ENCODE assay signal across 25 mouse cellular contexts in genomic region chr12:16789199-16789598, GRCm38 (mm10). TPM values are rescaled to one million over a fixed set of nuclear protein-coding genes. Genes with fewer than 3 reads are reported as not detected.
DNase-seq lines count a peak whose midpoint lies in the region; ATAC-seq and TF ChIP-seq lines count a peak whose summit lies in the region.
"Had no signal": no experiment of that assay in that cellular context is flagged by ENCODE, and none has a peak within 500 bp of the region (broad histone marks: within the 10 kb centered on the region; RNA-seq: fewer than 3 reads in every experiment).

No protein-coding gene starts in this region.

- whole genome bisulfite sequencing in forebrain, embryonic 10.5 days = 15% methylated on average over 1 of the region's 1 CpGs
- 24% methylated on average over 1 of the region's 1 CpGs for WGBS in forebrain, embryonic 16.5 days
- 22% methylated on average over 1 of the region's 1 CpGs for WGBS in hindbrain, embryonic 11.5 days
- WGBS in hindbrain, embryonic 12.5 days = 8% methylated on average over 1 of the region's 1 CpGs
- WGBS in midbrain, embryonic 11.5 days = 10% methylated on average over 1 of the region's 1 CpGs
- WGBS in midbrain, postnatal 0 days = 32% methylated on average over 1 of the region's 1 CpGs
- 29% methylated on average over 1 of the region's 1 CpGs for WGBS in embryonic facial prominence, embryonic 10.5 days

- H3K36me3 ChIP-seq in forebrain, embryonic 10.5 days (replicated peaks) = peaks cover 33% of the 10 kb centered on the region
- no peaks in the 10 kb centered on the region for H3K36me3 ChIP-seq in forebrain, embryonic 16.5 days (ENCODE audit: control insufficient read depth, insufficient read depth)
- no peaks in the 10 kb centered on the region for H3K36me3 ChIP-seq in hindbrain, embryonic 11.5 days (ENCODE audit: control insufficient read depth, insufficient read depth, low read length)
- no peaks in the 10 kb centered on the region for H3K36me3 ChIP-seq in hindbrain, embryonic 12.5 days
- H3K36me3 ChIP-seq in midbrain, embryonic 11.5 days (ENCODE audit: control insufficient read depth, insufficient read depth, low read length) = 0 out of 2 replicates have a peak, but pooled peaks cover 2% of the 10 kb centered on the region
- H3K36me3 ChIP-seq in midbrain, postnatal 0 days (ENCODE audit: insufficient read depth, low read length) = no peaks in the 10 kb centered on the region
- peaks cover 35% of the 10 kb centered on the region for H3K36me3 ChIP-seq in embryonic facial prominence, embryonic 10.5 days (replicated peaks)
- H3K36me3 ChIP-seq: embryonic facial prominence, embryonic 12.5 days; forebrain, embryonic 12.5 days; G1E had no signal

- no peak for TF ChIP-seq CTCF in midbrain, postnatal 0 days (IDR thresholded peaks at IDR 0.05)

- DNase-seq in forebrain, embryonic 10.5 days (ENCODE audit: extremely low spot score, low spot score) = no peak
- DNase-seq in hindbrain, embryonic 11.5 days (ENCODE audit: low spot score) = peak; percentile 19
- peak; percentile 91 for DNase-seq in midbrain, embryonic 11.5 days (ENCODE audit: low spot score, missing footprints)
- no peak for DNase-seq in midbrain, postnatal 0 days (ENCODE audit: low spot score)
- DNase-seq in embryonic facial prominence, embryonic 10.5 days (ENCODE audit: low spot score) = no peak
- no peak for DNase-seq in cerebellum, postnatal 4 days (ENCODE audit: low spot score in 2 of 2)
- DNase-seq: adrenal gland, adult 8-10 months; adrenal gland, postnatal 14 days; adrenal gland, postnatal 36 days; B cell, adult 2 months; cerebellum, adult 11-12 months; cerebellum, adult 2 months; cerebellum, adult 9-10 months; cerebellum, postnatal 10 days; cerebellum, postnatal 25 days; forebrain, postnatal 0 days had no signal

- peak overlapping the region; percentile 77 for H3K27ac ChIP-seq in forebrain, embryonic 10.5 days
- H3K27ac ChIP-seq in forebrain, embryonic 16.5 days (ENCODE audit: low read length) = no peak overlapping the region
- no peak overlapping the region for H3K27ac ChIP-seq in hindbrain, embryonic 11.5 days (ENCODE audit: low read depth, low read length)
- H3K27ac ChIP-seq in hindbrain, embryonic 12.5 days = no peak overlapping the region
- H3K27ac ChIP-seq in midbrain, embryonic 11.5 days (ENCODE audit: low read depth, low read length) = peak overlapping the region; percentile 78; the same call in 1 of the 2 replicates
- no peak overlapping the region for H3K27ac ChIP-seq in midbrain, postnatal 0 days (ENCODE audit: low read depth, low read length)
- H3K27ac ChIP-seq in embryonic facial prominence, embryonic 10.5 days (replicated peaks) = peak overlapping the region; percentile 82; the same call in 1 of the 2 replicates
- H3K27ac ChIP-seq: embryonic facial prominence, embryonic 12.5 days had no signal

- no peak overlapping the region for H3K4me3 ChIP-seq in forebrain, embryonic 10.5 days
- no peak overlapping the region for H3K4me3 ChIP-seq in forebrain, embryonic 16.5 days (replicated peaks; ENCODE audit: low read length)
- no peak overlapping the region for H3K4me3 ChIP-seq in hindbrain, embryonic 11.5 days (ENCODE audit: low read depth, low read length)
- no peak overlapping the region for H3K4me3 ChIP-seq in hindbrain, embryonic 12.5 days
- H3K4me3 ChIP-seq in midbrain, embryonic 11.5 days (ENCODE audit: low read depth, low read length) = no peak overlapping the region
- no peak overlapping the region for H3K4me3 ChIP-seq in midbrain, postnatal 0 days (ENCODE audit: low read depth, low read length)
- no peak overlapping the region for H3K4me3 ChIP-seq in embryonic facial prominence, embryonic 10.5 days
- H3K4me3 ChIP-seq: embryonic facial prominence, embryonic 12.5 days; forebrain, embryonic 12.5 days had no signal

- no peaks in the 10 kb centered on the region for H3K27me3 ChIP-seq in forebrain, embryonic 10.5 days (ENCODE audit: poor library complexity, severe bottlenecking)
- H3K27me3 ChIP-seq in forebrain, embryonic 16.5 days (replicated peaks; ENCODE audit: control insufficient read depth, insufficient read depth, low read length) = no peaks in the 10 kb centered on the region
- no peaks in the 10 kb centered on the region for H3K27me3 ChIP-seq in hindbrain, embryonic 11.5 days (ENCODE audit: control insufficient read depth, insufficient read depth, low read length)
- H3K27me3 ChIP-seq in hindbrain, embryonic 12.5 days = no peaks in the 10 kb centered on the region
- H3K27me3 ChIP-seq in midbrain, embryonic 11.5 days (ENCODE audit: control insufficient read depth, insufficient read depth, low read length) = no peaks in the 10 kb centered on the region
- no peaks in the 10 kb centered on the region for H3K27me3 ChIP-seq in midbrain, postnatal 0 days (ENCODE audit: insufficient read depth, low read length)
- no peaks in the 10 kb centered on the region for H3K27me3 ChIP-seq in embryonic facial prominence, embryonic 10.5 days (replicated peaks; ENCODE audit: low read depth, poor library complexity, severe bottlenecking)
- H3K27me3 ChIP-seq: CH12.LX; embryonic facial prominence, embryonic 12.5 days; Patski had no signal

- ATAC-seq in forebrain, embryonic 16.5 days = no peak
- ATAC-seq in hindbrain, embryonic 11.5 days (ENCODE audit: low FRiP score) = no peak
- ATAC-seq in hindbrain, embryonic 12.5 days (ENCODE audit: low FRiP score) = no peak
- ATAC-seq in midbrain, embryonic 11.5 days (ENCODE audit: low FRiP score) = peak; percentile 31; the same call in 1 of the 2 replicates
- ATAC-seq in midbrain, postnatal 0 days (ENCODE audit: low FRiP score) = no peak
- ATAC-seq: activated CD4-positive, CD25-positive, alpha-beta regulatory T cell, adult 4 months; CD4-positive, CD25-positive, alpha-beta regulatory T cell, adult 4 months; forebrain, postnatal 0 days; Patski had no signal

- no peak overlapping the region for H3K9ac ChIP-seq in forebrain, embryonic 16.5 days (replicated peaks; ENCODE audit: low read depth, low read length)
- no peak overlapping the region for H3K9ac ChIP-seq in hindbrain, embryonic 11.5 days (ENCODE audit: low read depth, low read length)
- no peak overlapping the region for H3K9ac ChIP-seq in hindbrain, embryonic 12.5 days
- H3K9ac ChIP-seq in midbrain, embryonic 11.5 days (ENCODE audit: low read length) = no peak overlapping the region
- no peak overlapping the region for H3K9ac ChIP-seq in midbrain, postnatal 0 days (replicated peaks; ENCODE audit: low read length, poor library complexity, severe bottlenecking)
- H3K9ac ChIP-seq: embryonic facial prominence, embryonic 12.5 days; forebrain, embryonic 12.5 days; forebrain, postnatal 0 days had no signal

- no peaks in the 10 kb centered on the region for H3K9me3 ChIP-seq in forebrain, embryonic 10.5 days
- no peaks in the 10 kb centered on the region for H3K9me3 ChIP-seq in forebrain, embryonic 16.5 days (ENCODE audit: control insufficient read depth, low read length)
- H3K9me3 ChIP-seq in hindbrain, embryonic 11.5 days (ENCODE audit: control insufficient read depth, low read length) = no peaks in the 10 kb centered on the region
- no peaks in the 10 kb centered on the region for H3K9me3 ChIP-seq in hindbrain, embryonic 12.5 days (replicated peaks)
- H3K9me3 ChIP-seq in midbrain, embryonic 11.5 days (ENCODE audit: control insufficient read depth, low read length) = no peaks in the 10 kb centered on the region
- no peaks in the 10 kb centered on the region for H3K9me3 ChIP-seq in midbrain, postnatal 0 days (ENCODE audit: low read length)
- no peaks in the 10 kb centered on the region for H3K9me3 ChIP-seq in embryonic facial prominence, embryonic 10.5 days
- H3K9me3 ChIP-seq: embryonic facial prominence, embryonic 12.5 days; forebrain, embryonic 12.5 days; G1E had no signal

- H3K4me2 ChIP-seq in forebrain, embryonic 16.5 days (ENCODE audit: low read length) = no peak overlapping the region
- no peak overlapping the region for H3K4me2 ChIP-seq in hindbrain, embryonic 11.5 days (replicated peaks; ENCODE audit: low read depth, low read length)
- H3K4me2 ChIP-seq in hindbrain, embryonic 12.5 days (replicated peaks) = no peak overlapping the region
- H3K4me2 ChIP-seq in midbrain, embryonic 11.5 days = no peak overlapping the region
- H3K4me2 ChIP-seq in midbrain, postnatal 0 days (ENCODE audit: low read depth, low read length, poor library complexity, severe bottlenecking) = no peak overlapping the region
- H3K4me2 ChIP-seq: embryonic facial prominence, embryonic 12.5 days had no signal

- peaks cover 44% of the 10 kb centered on the region for H3K4me1 ChIP-seq in forebrain, embryonic 10.5 days
- no peaks in the 10 kb centered on the region for H3K4me1 ChIP-seq in forebrain, embryonic 16.5 days (replicated peaks; ENCODE audit: control insufficient read depth, insufficient read depth, low read length)
- peaks cover 8% of the 10 kb centered on the region for H3K4me1 ChIP-seq in hindbrain, embryonic 11.5 days (replicated peaks; ENCODE audit: control insufficient read depth, insufficient read depth, low read length)
- H3K4me1 ChIP-seq in hindbrain, embryonic 12.5 days = peaks cover 15% of the 10 kb centered on the region
- peaks cover 26% of the 10 kb centered on the region for H3K4me1 ChIP-seq in midbrain, embryonic 11.5 days (ENCODE audit: control insufficient read depth, insufficient read depth, low read length)
- no peaks in the 10 kb centered on the region for H3K4me1 ChIP-seq in midbrain, postnatal 0 days (ENCODE audit: insufficient read depth, low read length)
- peaks cover 39% of the 10 kb centered on the region for H3K4me1 ChIP-seq in embryonic facial prominence, embryonic 10.5 days

RNA-seq across cellular contexts. Expression of gene Greb1, which starts 11.5 kb away (rescaled TPM):
- polyA plus RNA-seq in forebrain, embryonic 10.5 days (2016; fragmentation: Nextera tagmentation; extraction: Ambion mirVana) = 12.9 and 14.6 TPM in 2 replicates
- 0.56 and 0.72 TPM in 2 replicates for polyA plus RNA-seq in forebrain, embryonic 16.5 days (2015; fragmentation: Nextera tagmentation; extraction: Ambion mirVana)
- 8.8 and 11.2 TPM in 2 replicates for polyA plus RNA-seq in hindbrain, embryonic 11.5 days (2014; fragmentation: Nextera tagmentation; extraction: Ambion mirVana)
- 4.5 and 6.5 TPM in 2 replicates for polyA plus RNA-seq in hindbrain, embryonic 12.5 days (2016; fragmentation: Nextera tagmentation; extraction: Ambion mirVana)
- 11.3 and 15.4 TPM in 2 replicates for polyA plus RNA-seq in midbrain, embryonic 11.5 days (2014; fragmentation: Nextera tagmentation; extraction: Ambion mirVana)
- 1.3 and 3.7 TPM in 2 replicates for total RNA-seq in midbrain, postnatal 0 days (2014; rRNA removed)
- polyA plus RNA-seq in midbrain, postnatal 0 days (2015; fragmentation: Nextera tagmentation; extraction: Ambion mirVana) = 0.39 and 0.43 TPM in 2 replicates
- 17.2 and 23.6 TPM in 2 replicates for polyA plus RNA-seq in embryonic facial prominence, embryonic 10.5 days (2016; fragmentation: Nextera tagmentation; extraction: Ambion mirVana)
- total RNA-seq: CH12.LX had no signal
- polyA plus RNA-seq: G1E had no signal

RNA-seq across cellular contexts. Expression of gene E2f6, which starts 21.6 kb away (rescaled TPM):
- 63.0 and 67.6 TPM in 2 replicates for polyA plus RNA-seq in forebrain, embryonic 10.5 days (2016; fragmentation: Nextera tagmentation; extraction: Ambion mirVana)
- polyA plus RNA-seq in forebrain, embryonic 16.5 days (2015; fragmentation: Nextera tagmentation; extraction: Ambion mirVana) = 28.0 and 28.6 TPM in 2 replicates
- 75.3 and 76.5 TPM in 2 replicates for polyA plus RNA-seq in hindbrain, embryonic 11.5 days (2014; fragmentation: Nextera tagmentation; extraction: Ambion mirVana)
- 65.9 and 75.6 TPM in 2 replicates for polyA plus RNA-seq in hindbrain, embryonic 12.5 days (2016; fragmentation: Nextera tagmentation; extraction: Ambion mirVana)
- polyA plus RNA-seq in midbrain, embryonic 11.5 days (2014; fragmentation: Nextera tagmentation; extraction: Ambion mirVana) = 83.8 and 85.1 TPM in 2 replicates
- 15.8 and 23.1 TPM in 2 replicates for total RNA-seq in midbrain, postnatal 0 days (2014; rRNA removed)
- polyA plus RNA-seq in midbrain, postnatal 0 days (2015; fragmentation: Nextera tagmentation; extraction: Ambion mirVana) = 17.1 and 19.3 TPM in 2 replicates
- polyA plus RNA-seq in embryonic facial prominence, embryonic 10.5 days (2016; fragmentation: Nextera tagmentation; extraction: Ambion mirVana) = 64.2 and 67.5 TPM in 2 replicates

Comparison
In these comparisons a context has a peak if more than half of its experiments do, and no peak if none do; other contexts are left out.
1. DNase-seq: peak in hindbrain, embryonic 11.5 days (single experiment) and midbrain, embryonic 11.5 days (single experiment); none in forebrain, embryonic 10.5 days (single experiment), midbrain, postnatal 0 days (single experiment), embryonic facial prominence, embryonic 10.5 days (single experiment) and cerebellum, postnatal 4 days (0 of 2).
2. H3K27ac ChIP-seq: peak in forebrain, embryonic 10.5 days (single experiment), midbrain, embryonic 11.5 days (single experiment) and embryonic facial prominence, embryonic 10.5 days (single experiment); none in forebrain, embryonic 16.5 days (single experiment), hindbrain, embryonic 11.5 days (single experiment), hindbrain, embryonic 12.5 days (single experiment) and midbrain, postnatal 0 days (single experiment).